Mouse (Mus musculus) cerebellum, adult 8-10 months (tissue): ENCODE data around the gene Wnk2.

ENCODE experiments used
- DNase-seq: peaks from one replicate; pipeline ENCODE4 v3.0.0; 2022

Gene Wnk2

GRCm38 (mm10) chr13:49147858-49148226 is at the start of gene Wnk2:
Gene Wnk2, minus strand, starts transcription at chr13:49148014.
- DNase-seq, result peak; percentile 92

- DNase-seq, result no peak
Measured at GRCm38 (mm10) chr13:49196766-49197165, 49.0 kb upstream of the Wnk2 start.

- no peak for DNase-seq
Measured at GRCm38 (mm10) chr13:49196211-49196610, 48.4 kb upstream of the Wnk2 start.

GRCm38 (mm10) chr13:49195651-49196050 is 47.8 kb upstream of the Wnk2 start:
- no peak for DNase-seq

- no peak for DNase-seq
Measured at GRCm38 (mm10) chr13:49194811-49195210, 47.0 kb upstream of the Wnk2 start.

GRCm38 (mm10) chr13:49193650-49194049 is 45.8 kb upstream of the Wnk2 start:
- no peak for DNase-seq

- DNase-seq, result no peak
Measured at GRCm38 (mm10) chr13:49192156-49192855, 44.5 kb upstream of the Wnk2 start.

GRCm38 (mm10) chr13:49191673-49192035 is 43.8 kb upstream of the Wnk2 start:
- no peak for DNase-seq

- DNase-seq, result no peak
Measured at GRCm38 (mm10) chr13:49190876-49191672, 43.3 kb upstream of the Wnk2 start.

- no peak for DNase-seq
Measured at GRCm38 (mm10) chr13:49189970-49190870, 42.4 kb upstream of the Wnk2 start.

- DNase-seq, result no peak
Measured at GRCm38 (mm10) chr13:49188966-49189360, 41.1 kb upstream of the Wnk2 start.

- DNase-seq, result no peak
Measured at GRCm38 (mm10) chr13:49188219-49188965, 40.6 kb upstream of the Wnk2 start.

- DNase-seq, result peak; percentile 74
Measured at GRCm38 (mm10) chr13:49187288-49188218, 39.7 kb upstream of the Wnk2 start, which contains the start of gene Ninj1. Gene Ninj1, plus strand, starts transcription at chr13:49187485.

GRCm38 (mm10) chr13:49186798-49187287 is 39.0 kb upstream of the Wnk2 start:
- DNase-seq, result peak; percentile 48

GRCm38 (mm10) chr13:49183646-49184045 is 35.8 kb upstream of the Wnk2 start:
- no peak for DNase-seq

GRCm38 (mm10) chr13:49183161-49183560 is 35.3 kb upstream of the Wnk2 start:
- DNase-seq, result no peak

- peak; percentile 79 for DNase-seq
Measured at GRCm38 (mm10) chr13:49181411-49181984, 33.7 kb upstream of the Wnk2 start.

- no peak for DNase-seq
Measured at GRCm38 (mm10) chr13:49180691-49181090, 32.9 kb upstream of the Wnk2 start.

- DNase-seq, result no peak
Measured at GRCm38 (mm10) chr13:49180274-49180673, 32.5 kb upstream of the Wnk2 start.

- DNase-seq, result peak; percentile 87
Measured at GRCm38 (mm10) chr13:49178839-49179585, 31.2 kb upstream of the Wnk2 start.
